Mouse (Mus musculus) cortical plate, adult 2 months (tissue): ENCODE measurements around the gene Emilin2. TPM values are rescaled to one million over a fixed set of nuclear protein-coding genes. Genes with fewer than 3 reads are reported as not detected.

Experiments used
- H3K27ac ChIP-seq: fragments of 200-500 bp; 2 replicates; pipeline ENCODE4 v1.5.1; 2012; ENCODE audit warnings: low read length, control low read depth, inconsistent platforms; ENCODE audit not compliant: insufficient read depth
- H3K4me1 ChIP-seq: fragments of 200-500 bp; 2 replicates; pipeline ENCODE4 v1.6.1; 2011; ENCODE audit warnings: low read length; ENCODE audit not compliant: control insufficient read depth, insufficient read depth
- H3K4me3 ChIP-seq: fragments of 200-500 bp; 2 replicates; pipeline ENCODE4 v1.5.1; 2011; ENCODE audit warnings: mild to moderate bottlenecking, low read length, control low read depth; ENCODE audit not compliant: insufficient read depth
- CTCF ChIP-seq: fragments of 200-500 bp; IDR thresholded peaks from 2 replicates; pipeline ENCODE4 v1.5.1; 2011; ENCODE audit warnings: mild to moderate bottlenecking, control low read depth, low read length; ENCODE audit not compliant: insufficient read depth; ENCODE audit errors: extremely low read depth
- POLR2A ChIP-seq: fragments of 200-500 bp; IDR thresholded peaks from 2 replicates; pipeline ENCODE4 v1.6.1; 2011; ENCODE audit warnings: mild to moderate bottlenecking, low read length, control low read depth; ENCODE audit not compliant: insufficient read depth; ENCODE audit errors: extremely low read depth
- polyA plus RNA-seq: library from polyadenylated mRNA; depleted of rRNA; stranded (reverse); fragments of >200 nt; gene quantifications from 2 replicates; pipeline ENCODE4 v1.2.3, GENCODE M21; 2012; rRNA removed

The Emilin2 gene
- polyA plus RNA-seq, 1 experiment: 1.7 TPM

DNA sequence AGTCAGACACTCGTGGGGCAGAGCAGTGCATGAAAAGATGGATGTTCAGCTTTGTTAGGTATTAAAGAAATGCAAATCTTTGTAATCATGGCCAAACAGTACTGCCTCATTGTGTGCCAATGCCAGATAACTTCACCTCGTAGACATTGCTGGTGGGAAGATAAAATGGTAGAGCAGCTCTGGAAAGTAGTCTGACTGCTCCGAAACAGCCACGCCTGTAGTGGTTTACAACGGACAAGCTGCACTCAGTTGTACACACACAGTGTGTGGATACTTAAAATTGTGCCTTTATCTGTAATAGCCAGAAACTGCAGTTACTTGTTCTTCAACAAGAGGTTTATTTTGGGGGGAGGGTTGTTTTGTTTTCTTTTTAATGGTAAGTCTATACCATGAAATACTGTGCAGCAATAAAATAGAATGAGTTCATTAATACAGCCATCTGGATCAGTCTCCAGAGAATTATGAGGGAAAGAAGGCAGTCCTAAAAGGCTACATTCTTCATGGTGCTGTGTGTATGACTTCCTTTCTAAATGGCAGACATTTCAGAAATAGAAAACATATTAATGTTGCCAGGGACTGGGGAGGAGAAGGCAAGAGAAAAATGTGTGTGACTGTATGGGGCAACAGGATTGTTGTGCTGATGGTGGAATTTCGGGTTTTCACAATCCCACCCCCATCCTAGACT lies 99.7 kb downstream of the Emilin2 start:
- TF ChIP-seq POLR2A (no peak), CTCF (no peak)
- Histone ChIP-seq H3K27ac (no peak overlapping the region), H3K4me1 (peaks cover 10% of the 10 kb centered on the region), H3K4me3 (no peak overlapping the region)

DNA sequence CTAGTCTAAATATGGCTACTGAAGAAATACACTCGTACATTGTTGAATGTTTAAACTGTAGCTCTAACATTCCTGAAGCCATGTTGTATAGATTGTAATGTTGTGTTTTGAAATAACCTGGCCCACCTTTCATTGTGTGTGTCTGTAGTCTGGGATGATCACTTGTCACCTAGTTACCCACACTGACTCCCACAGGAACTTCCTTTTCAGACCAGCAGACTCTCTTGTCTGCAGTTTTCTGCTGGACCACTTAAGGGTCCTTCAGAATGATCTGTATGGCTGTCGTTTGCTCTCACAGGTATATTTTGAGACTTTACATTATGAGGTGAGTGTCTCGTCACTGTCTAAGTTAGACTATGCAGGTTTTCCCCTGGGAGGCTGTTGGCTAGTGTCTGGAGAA lies 101.8 kb downstream of the Emilin2 start:
- Histone ChIP-seq H3K27ac (no peak overlapping the region), H3K4me3 (no peak overlapping the region), H3K4me1 (peaks cover 10% of the 10 kb centered on the region)
- TF ChIP-seq CTCF: no peak
- no peak for TF ChIP-seq POLR2A

DNA sequence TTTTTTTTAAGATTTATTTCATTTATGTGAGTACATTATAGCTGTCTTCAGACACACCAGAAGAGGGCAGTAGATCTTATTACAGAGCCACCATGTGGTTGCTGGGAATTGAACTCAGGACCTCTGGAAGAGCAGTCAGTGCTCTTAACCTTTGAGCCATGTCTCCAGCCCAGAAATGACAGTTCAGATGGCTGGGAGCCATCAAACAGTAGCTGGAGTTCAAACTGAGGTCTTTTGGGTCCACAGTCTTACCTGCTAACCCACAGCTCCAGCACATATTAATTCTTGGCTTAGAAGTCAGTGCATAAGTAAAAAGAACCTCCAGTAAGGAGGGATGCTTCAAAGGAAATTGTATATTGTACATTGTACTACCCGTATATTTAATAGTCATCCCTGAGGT lies 102.9 kb downstream of the Emilin2 start:
- H3K27ac ChIP-seq: no peak overlapping the region
- H3K4me1 ChIP-seq: peaks cover 6% of the 10 kb centered on the region
- H3K4me3 ChIP-seq: no peak overlapping the region
- no peak for TF ChIP-seq POLR2A
- no peak for TF ChIP-seq CTCF

DNA sequence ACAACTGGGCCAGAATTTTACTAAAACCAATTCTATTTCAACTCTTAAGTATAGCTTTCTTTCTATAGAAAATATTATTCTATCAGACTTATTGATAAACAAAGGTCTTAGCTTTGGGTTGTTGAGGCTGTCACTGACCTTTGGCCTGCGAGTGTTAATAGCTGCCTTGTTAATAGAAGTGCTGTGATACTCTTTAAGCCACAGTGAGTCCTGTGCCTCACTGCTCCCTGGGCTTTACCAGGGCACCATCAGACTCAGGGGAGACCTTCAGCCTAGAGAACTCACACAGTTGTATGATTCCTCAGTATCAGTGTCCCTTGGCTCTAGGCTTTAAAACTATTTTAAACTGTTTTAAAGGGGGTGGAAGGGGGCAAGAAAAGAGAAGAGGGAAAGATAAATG lies 103.4 kb downstream of the Emilin2 start:
- TF ChIP-seq CTCF (no peak), POLR2A (no peak)
- no peak overlapping the region for H3K4me3 ChIP-seq
- peaks cover 6% of the 10 kb centered on the region for H3K4me1 ChIP-seq
- H3K27ac ChIP-seq: no peak overlapping the region

DNA sequence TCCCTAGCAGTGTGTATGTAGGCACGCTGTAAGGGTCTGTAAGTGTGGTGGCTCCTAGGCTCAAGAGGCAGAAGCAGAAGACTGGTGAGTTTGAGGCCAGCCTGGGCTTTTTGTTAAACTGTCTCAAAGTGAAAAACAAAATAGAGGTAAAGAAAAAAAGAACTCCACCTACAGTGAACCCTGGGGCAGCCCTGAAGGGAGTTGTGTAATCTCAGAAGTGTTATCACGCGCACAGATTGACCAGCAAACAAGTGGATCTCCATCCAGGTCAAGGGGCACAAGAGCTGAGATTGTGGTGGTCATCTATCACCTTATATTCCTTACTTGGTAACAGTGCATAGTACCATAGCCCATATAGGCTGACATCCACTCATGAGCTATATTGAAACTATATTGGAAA lies 104.5 kb downstream of the Emilin2 start:
- H3K4me3 ChIP-seq: no peak overlapping the region
- no peak overlapping the region for H3K27ac ChIP-seq
- H3K4me1 ChIP-seq: peaks cover 6% of the 10 kb centered on the region
- TF ChIP-seq CTCF (no peak), POLR2A (no peak)

DNA sequence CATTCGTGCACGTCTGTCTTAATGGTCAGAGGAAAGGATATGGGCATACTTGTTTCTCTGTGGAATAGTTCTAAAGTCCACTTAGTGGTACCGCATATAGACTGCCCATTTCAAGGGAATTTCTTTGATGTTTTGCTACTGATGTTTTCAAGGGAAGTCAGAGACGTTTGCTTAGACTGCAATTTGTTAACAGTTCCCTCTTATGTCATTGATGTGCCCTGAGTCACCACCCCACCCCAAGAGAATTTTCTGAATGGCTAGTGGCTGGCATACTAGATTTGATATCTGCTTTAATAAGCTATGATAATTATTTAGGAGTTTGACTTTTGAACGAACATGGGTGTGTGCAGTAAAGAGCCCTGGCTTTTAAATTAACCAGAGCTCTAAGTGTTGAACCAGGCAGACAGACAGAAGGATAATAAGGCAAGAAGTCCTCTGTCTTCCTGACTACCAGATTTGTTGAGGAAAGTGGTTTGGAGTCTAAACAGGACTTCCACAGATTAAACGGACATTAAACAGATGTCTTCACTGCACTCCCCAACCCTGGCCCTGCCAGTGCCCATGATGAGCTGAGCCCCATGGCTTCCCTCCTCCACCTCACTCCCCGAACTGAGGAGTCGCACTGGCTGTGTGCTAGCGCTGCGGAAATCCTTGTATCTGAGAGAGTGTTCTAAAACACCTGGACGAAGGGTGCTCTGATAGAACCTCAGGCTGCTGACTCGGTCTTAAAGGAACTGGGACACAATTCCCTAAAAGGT lies 105.5 kb downstream of the Emilin2 start:
- H3K27ac ChIP-seq: no peak overlapping the region
- H3K4me1 ChIP-seq: peaks cover 3% of the 10 kb centered on the region
- H3K4me3 ChIP-seq: no peak overlapping the region
- TF ChIP-seq CTCF: no peak
- no peak for TF ChIP-seq POLR2A

DNA sequence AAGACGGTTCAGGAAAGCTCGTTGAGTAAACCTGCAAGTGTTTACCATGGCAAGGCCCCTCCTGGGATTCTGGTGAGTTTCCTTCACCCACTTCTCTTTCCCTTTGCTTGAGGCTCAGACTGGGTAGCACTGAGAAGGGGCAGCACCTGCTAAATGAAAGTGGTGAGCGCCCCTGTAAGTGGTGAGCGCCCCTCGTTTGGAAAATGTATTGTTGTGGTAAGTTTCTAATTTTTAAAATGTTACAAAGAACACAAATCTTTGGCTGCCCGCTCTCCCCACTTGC lies 107.0 kb downstream of the Emilin2 start:
- no peaks in the 10 kb centered on the region; the same call in 1 of the 2 replicates for H3K4me1 ChIP-seq
- TF ChIP-seq POLR2A: no peak
- TF ChIP-seq CTCF: no peak
- H3K4me3 ChIP-seq: no peak overlapping the region
- H3K27ac ChIP-seq: no peak overlapping the region

DNA sequence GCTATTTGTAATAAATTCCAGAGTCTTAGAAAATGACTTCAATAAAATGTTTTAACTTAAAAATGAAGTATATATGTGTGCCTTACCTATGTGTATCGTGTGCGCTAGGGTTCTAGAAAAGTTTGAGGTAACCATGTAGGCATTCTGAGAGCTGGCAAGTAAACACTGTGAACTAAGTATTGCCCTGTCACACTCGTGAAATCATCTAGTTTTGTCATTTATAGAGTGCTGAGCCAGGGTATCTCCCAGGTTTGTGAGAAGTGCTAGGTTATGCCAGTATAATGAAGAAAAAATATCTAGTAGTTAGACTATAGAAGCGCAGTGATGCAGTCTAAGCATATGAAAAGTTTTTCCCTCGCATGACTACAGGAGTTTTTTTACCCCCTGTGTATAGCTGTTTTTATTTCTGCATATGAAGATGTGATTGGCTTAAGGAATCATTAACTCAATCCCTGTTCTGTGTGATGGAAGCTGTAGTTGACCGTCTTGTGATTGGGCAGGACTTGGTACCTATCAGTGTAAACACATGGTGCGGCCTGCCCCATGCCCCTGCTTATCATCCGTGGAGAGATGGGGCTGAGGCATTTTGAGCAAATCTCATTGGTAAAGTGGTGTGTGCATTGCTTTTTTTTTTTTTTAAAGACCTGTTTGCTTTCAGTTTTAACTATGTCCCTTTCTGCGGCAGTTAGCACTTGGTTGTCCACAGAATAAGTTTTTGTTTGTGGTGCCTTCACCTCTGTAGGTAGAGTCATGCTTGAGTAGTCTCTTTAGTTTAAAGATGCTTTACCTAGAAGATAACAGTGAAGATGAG lies 107.6 kb downstream of the Emilin2 start:
- Histone ChIP-seq H3K27ac (no peak overlapping the region), H3K4me3 (no peak overlapping the region), H3K4me1 (no peaks in the 10 kb centered on the region; the same call in 1 of the 2 replicates)
- no peak for TF ChIP-seq CTCF
- no peak for TF ChIP-seq POLR2A

Other genes starting within 250 kb of the Emilin2 start
- gene Lpin2, start 129.4 kb downstream of the Emilin2 start, polyA plus RNA-seq: 33.9 and 36.5 TPM in 2 replicates
- 1.4 and 1.6 TPM in 2 replicates for gene Gm4707, start 147.9 kb upstream of the Emilin2 start, polyA plus RNA-seq
- gene Smchd1, start 163.4 kb upstream of the Emilin2 start, polyA plus RNA-seq: 23.7 and 26.6 TPM in 2 replicates
- gene Ndc80, start 214.9 kb upstream of the Emilin2 start, polyA plus RNA-seq: 0.17 and 0.38 TPM in 2 replicates
- gene Spdya, start 240.1 kb upstream of the Emilin2 start, polyA plus RNA-seq: 1.7 and 2.0 TPM in 2 replicates